Mouse (Mus musculus): ENCODE results near the gene Gm6040. TPM values are rescaled to one million over a fixed set of nuclear protein-coding genes. Genes with fewer than 3 reads are reported as not detected.

The Gm6040 gene
- not detected in 2 replicates for polyA plus RNA-seq (2012; rRNA removed)

DNA sequence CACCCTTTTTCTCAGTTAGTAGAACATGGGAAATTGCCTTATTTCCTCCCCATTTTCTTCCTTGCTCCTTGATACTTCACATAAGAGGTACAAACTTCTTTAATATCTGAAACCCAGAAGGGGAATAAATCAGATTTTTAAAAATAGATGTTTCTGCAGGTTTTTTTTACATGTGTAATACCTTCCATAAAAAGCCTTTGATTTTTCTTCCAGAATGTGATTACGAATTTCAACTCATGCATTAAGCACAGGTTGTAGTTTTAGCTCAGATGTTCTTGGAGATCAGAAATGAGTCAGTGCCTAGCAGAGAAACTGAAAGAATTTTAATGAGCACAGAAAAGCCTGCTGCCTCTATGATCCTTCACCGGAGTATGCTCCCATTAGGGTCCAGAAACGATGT lies at the start of gene Gm6040:
Gene Gm6040, minus strand, starts transcription at position 101 of the 400 bp plus-strand sequence.

DNA sequence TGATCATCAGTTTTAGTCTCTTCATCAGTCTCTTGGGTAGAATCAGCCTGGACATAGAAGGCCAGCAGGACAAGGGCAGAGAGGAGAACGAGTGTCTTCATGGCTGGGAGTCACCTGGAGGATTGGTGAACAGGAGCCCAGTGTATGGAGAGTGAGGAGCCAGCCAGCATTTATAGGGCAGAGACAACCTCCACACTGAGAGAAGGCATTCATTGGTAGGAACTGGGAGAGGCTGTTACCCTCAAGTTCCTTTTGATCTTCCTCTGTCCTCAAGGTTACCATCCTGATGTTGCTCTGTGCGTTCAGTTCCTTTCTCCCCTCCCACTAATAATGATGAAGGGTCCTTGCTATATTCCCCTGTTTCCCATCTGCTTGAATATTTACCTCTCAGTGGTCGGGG lies 22.7 kb upstream of the Gm6040 start, which contains the start of gene AY761185:
Gene AY761185, minus strand, starts transcription at position 101 of the 400 bp plus-strand sequence.

GRCm38 (mm10) chr8:20902527-20902926 lies 19.3 kb downstream of the Gm6040 start, which contains the start of gene Gm15056:
Gene Gm15056, minus strand, starts transcription at chr8:20902627.

DNA sequence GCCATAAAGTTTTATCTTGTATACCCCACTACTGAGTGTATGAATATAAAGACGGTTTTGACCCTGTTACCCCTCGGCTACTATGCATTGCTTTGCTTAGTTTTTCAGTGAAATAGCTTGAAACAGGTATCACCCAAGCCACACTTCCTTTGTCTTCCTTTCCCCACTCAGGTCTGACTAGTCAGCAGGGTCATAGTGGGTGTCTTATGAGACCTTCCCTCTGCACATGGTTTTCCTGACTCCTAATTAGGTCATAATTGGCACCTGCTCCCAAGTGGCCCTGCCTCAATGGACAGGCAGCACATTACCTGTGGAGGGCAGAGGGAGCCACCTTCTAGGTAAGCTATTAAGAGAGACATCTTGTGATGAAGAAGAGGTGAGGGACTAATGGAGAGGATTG lies 29.5 kb downstream of the Gm6040 start, which contains the start of gene Defb33:
Gene Defb33, plus strand, starts transcription at position 301 of the 400 bp plus-strand sequence.

Other genes with a start within 250 kb of the Gm6040 start
- not detected in 2 replicates for gene Defb33, start 29.4 kb downstream of the Gm6040 start, polyA plus RNA-seq (2012; rRNA removed)
- gene Gm15056, start 19.4 kb downstream of the Gm6040 start, polyA plus RNA-seq (2012; rRNA removed) = not detected in 2 replicates
- gene AY761185, start 22.6 kb upstream of the Gm6040 start, polyA plus RNA-seq (2012; rRNA removed) = not detected in 2 replicates
- not detected in 2 replicates for gene Defa21, start 103.5 kb upstream of the Gm6040 start, polyA plus RNA-seq (2012; rRNA removed)
- not detected in 2 replicates for gene Defa23, start 133.0 kb upstream of the Gm6040 start, polyA plus RNA-seq (2012; rRNA removed)
- not detected in 2 replicates for gene Defa35, start 143.0 kb upstream of the Gm6040 start, polyA plus RNA-seq (2012; rRNA removed)
- gene Defa25, start 162.4 kb upstream of the Gm6040 start, polyA plus RNA-seq (2012; rRNA removed) = not detected in 2 replicates
- gene Gm14851, start 174.0 kb upstream of the Gm6040 start, polyA plus RNA-seq (2012; rRNA removed) = not detected in 2 replicates
- gene Defa30, start 212.6 kb upstream of the Gm6040 start, polyA plus RNA-seq (2012; rRNA removed) = not detected in 2 replicates
- not detected in 2 replicates for gene Defa22, start 240.2 kb upstream of the Gm6040 start, polyA plus RNA-seq (2012; rRNA removed)